Mouse (Mus musculus): ENCODE results near the gene Fam98c. TPM values are rescaled to one million over a fixed set of nuclear protein-coding genes. Genes with fewer than 3 reads are reported as not detected.

Fam98c gene
- total RNA-seq, 2 experiments from 2014 or later = 28.9 to 30.8 TPM

DNA sequence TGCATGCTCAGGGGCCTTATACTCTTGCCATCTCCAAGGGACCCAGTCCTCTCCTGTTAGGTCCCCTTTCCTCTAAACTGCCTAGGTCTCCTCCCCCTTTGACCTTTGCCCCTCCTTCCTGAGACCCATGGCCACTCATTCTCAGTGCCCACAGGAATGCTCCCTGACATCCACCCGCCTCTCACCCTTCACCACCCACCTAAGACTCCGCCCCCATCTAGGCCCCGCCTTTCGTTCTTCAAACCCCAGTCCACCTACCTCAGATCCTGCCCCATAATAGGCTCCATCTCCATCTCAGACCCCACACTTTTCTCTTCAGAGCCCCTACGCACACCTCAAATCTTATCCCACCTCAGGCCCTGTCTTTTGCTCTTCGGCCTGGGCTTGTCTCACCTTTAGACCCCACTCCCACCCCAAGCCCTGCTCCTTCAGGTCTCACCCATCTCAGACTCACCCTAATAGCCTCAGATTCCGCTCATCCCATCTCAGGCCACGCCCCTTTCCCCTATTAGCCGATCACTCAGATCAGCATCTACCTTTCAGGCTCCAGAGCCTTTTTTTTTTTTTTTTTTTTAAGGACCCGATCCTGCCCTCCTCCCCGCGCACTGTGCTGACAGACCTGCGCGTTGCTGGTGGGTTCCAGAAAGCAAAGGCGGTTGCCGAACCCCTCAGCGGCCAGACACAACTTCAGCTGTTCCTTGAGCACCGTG is 37.7 kb downstream of the Fam98c start:
- DNase-seq (ENCODE audit: extremely low spot score in 1 of 2, low spot score in 1 of 2) = no peak

GRCm38 (mm10) chr7:29108992-29109955 is 46.8 kb downstream of the Fam98c start:
- peak; percentile 11 to 19 for DNase-seq (ENCODE audit: extremely low spot score in 1 of 2, low spot score in 1 of 2)

Other genes starting within 250 kb of the Fam98c start
- gene Actn4, start 193.9 kb downstream of the Fam98c start, total RNA-seq (2021) = 100 to 1,000 TPM; 124 to 129 TPM
- gene Eif3k, start 174.4 kb downstream of the Fam98c start, total RNA-seq (2021) = 100 to 1,000 TPM; 179 to 185 TPM
- 1 to 10 TPM; 2.1 to 2.4 TPM for gene Map4k1, start 174.2 kb downstream of the Fam98c start, total RNA-seq (2021)
- gene Ryr1, start 31.1 kb downstream of the Fam98c start, total RNA-seq (2021) = 10 to 100 TPM; 12.0 to 15.1 TPM
- under 1 TPM; 0.66 to 0.80 TPM for gene Rasgrp4, start 21.4 kb downstream of the Fam98c start, total RNA-seq (2021)
- 1 to 10 TPM in 1 of 2 experiments, under 1 TPM in 1; 0.86 to 1.2 TPM for gene Ggn, start 14.0 kb upstream of the Fam98c start, total RNA-seq (2021)
- 10 to 100 TPM; 38.8 to 55.5 TPM for gene Spred3, start 14.2 kb upstream of the Fam98c start, total RNA-seq (2021)
- 100 to 1,000 TPM; 136 to 143 TPM for gene Psmd8, start 24.5 kb upstream of the Fam98c start, total RNA-seq (2021)
- gene Catsperg1, start 57.8 kb upstream of the Fam98c start, total RNA-seq (2021) = 1 to 10 TPM; 1.2 to 1.9 TPM
- gene Kcnk6, start 76.3 kb upstream of the Fam98c start, total RNA-seq (2021) = 1 to 10 TPM; 2.0 to 2.3 TPM
- 10 to 100 TPM; 43.7 to 50.2 TPM for gene Yif1b, start 82.1 kb upstream of the Fam98c start, total RNA-seq (2021)
- under 1 TPM in 1 of 2 experiments, not detected in 1; 0.37 TPM for gene 2200002D01Rik, start 92.2 kb upstream of the Fam98c start, total RNA-seq (2021)
- 10 to 100 TPM; 17.6 to 19.2 TPM for gene Spint2, start 125.7 kb upstream of the Fam98c start, total RNA-seq (2021)
- gene Ppp1r14a, start 133.1 kb upstream of the Fam98c start, total RNA-seq (2021) = 10 to 100 TPM; 28.5 to 30.7 TPM
- 100 to 1,000 TPM; 100 to 111 TPM for gene Dpf1, start 147.7 kb upstream of the Fam98c start, total RNA-seq (2021)